Mouse (Mus musculus) layer of hippocampus, postnatal 14 days (tissue): ENCODE results near the gene Ak5. TPM values are rescaled to one million over a fixed set of nuclear protein-coding genes. Genes with fewer than 3 reads are reported as not detected.

Source experiments
- DNase-seq, 2 experiments: peaks; one replicate each; pipeline ENCODE4 v3.0.0; 2021 to 2022; ENCODE audit warnings: low spot score in 2 of 2, mixed read lengths in 1 of 2
- total RNA-seq, 2 experiments: library from RNA; stranded (reverse); gene quantifications; 2 replicates each; pipeline ENCODE4 v1.2.3; 2021

The Ak5 gene
- total RNA-seq, 2 experiments from 2014 or later = 214 to 220 TPM

GRCm38 (mm10) chr3:152568455-152569241 lies 99.5 kb downstream of the Ak5 start:
- no peak for DNase-seq

GRCm38 (mm10) chr3:152564516-152565113 lies 103.5 kb downstream of the Ak5 start:
- DNase-seq = no peak

GRCm38 (mm10) chr3:152563833-152564232 lies 104.3 kb downstream of the Ak5 start:
- DNase-seq = no peak

GRCm38 (mm10) chr3:152561708-152562107 lies 106.5 kb downstream of the Ak5 start:
- DNase-seq = no peak

- DNase-seq = no peak
These were observed 108.9 kb downstream of the Ak5 start for GRCm38 (mm10) chr3:152559295-152559694.

- no peak for DNase-seq
These were observed 110.1 kb downstream of the Ak5 start for GRCm38 (mm10) chr3:152558106-152558505.

GRCm38 (mm10) chr3:152557659-152558058 lies 110.5 kb downstream of the Ak5 start:
- DNase-seq = no peak

- no peak for DNase-seq
These were observed 111.2 kb downstream of the Ak5 start for GRCm38 (mm10) chr3:152556919-152557318.

GRCm38 (mm10) chr3:152556435-152556834 lies 111.7 kb downstream of the Ak5 start:
- DNase-seq = no peak

GRCm38 (mm10) chr3:152555216-152555615 lies 112.9 kb downstream of the Ak5 start:
- DNase-seq = no peak

GRCm38 (mm10) chr3:152554366-152554765 lies 113.8 kb downstream of the Ak5 start:
- DNase-seq = no peak

GRCm38 (mm10) chr3:152552641-152553040 lies 115.5 kb downstream of the Ak5 start:
- DNase-seq = no peak

GRCm38 (mm10) chr3:152550528-152551115 lies 117.5 kb downstream of the Ak5 start:
- DNase-seq = no peak

- DNase-seq = no peak
These were observed 118.1 kb downstream of the Ak5 start for GRCm38 (mm10) chr3:152550031-152550430.

GRCm38 (mm10) chr3:152544921-152545320 lies 123.2 kb downstream of the Ak5 start:
- no peak for DNase-seq

- DNase-seq = no peak
These were observed 125.9 kb downstream of the Ak5 start for GRCm38 (mm10) chr3:152542298-152542697.

GRCm38 (mm10) chr3:152530344-152530743 lies 137.8 kb downstream of the Ak5 start:
- no peak for DNase-seq

GRCm38 (mm10) chr3:152529058-152529972 lies 138.8 kb downstream of the Ak5 start:
- no peak for DNase-seq

- peak in 1 of 2 experiments; percentile 58 for DNase-seq
These were observed 141.4 kb downstream of the Ak5 start for GRCm38 (mm10) chr3:152526721-152527120.

- DNase-seq = no peak
These were observed 144.9 kb downstream of the Ak5 start for GRCm38 (mm10) chr3:152523315-152523638.

- no peak for DNase-seq
These were observed 145.4 kb downstream of the Ak5 start for GRCm38 (mm10) chr3:152522634-152523314.
